Mouse (Mus musculus) gastrocnemius, adult 2 months (tissue): Measurements from ENCODE around the gene 9130204L05Rik. TPM values are rescaled to one million over a fixed set of nuclear protein-coding genes. Genes with fewer than 3 reads are reported as not detected.

Experiments used
- DNase-seq: peaks from one replicate; pipeline ENCODE4 v3.0.0; 2022
- H3K27ac ChIP-seq: fragments of 200-600 bp; 2 replicates; pipeline ENCODE4 v1.8.1; 2022; ENCODE audit warnings: mild to moderate bottlenecking
- H3K4me3 ChIP-seq: fragments of 200-600 bp; 2 replicates; pipeline ENCODE4 v1.8.1; 2022; ENCODE audit warnings: mild to moderate bottlenecking, moderate library complexity
- CTCF ChIP-seq: fragments of 200-600 bp; IDR thresholded peaks from 2 replicates; pipeline ENCODE4 v1.8.1; 2022; ENCODE audit warnings: antibody characterized with exemption, mild to moderate bottlenecking, moderate library complexity
- intact Hi-C: fragments of 180-260 bp; cut with DNase I; formaldehyde crosslinking; loops from one replicate; pipeline ENCODE4 v1.15.1; 2025
- long read RNA-seq, 2 experiments: library from polyadenylated mRNA; stranded (forward); transcript quantifications; one replicate each; pipeline ENCODE4 v2.0.0; 2021
- total RNA-seq, 2 experiments: library from RNA; stranded (reverse); gene quantifications; 2 replicates each; pipeline ENCODE4 v1.2.3; 2021

9130204L05Rik gene
- total RNA-seq = not detected
- long read RNA-seq, experiment 1 = 0 reads
- long read RNA-seq, experiment 2 = 0 reads

- Histone ChIP-seq H3K4me3 (no peak within 1 kb of the TSS), H3K27ac (no peak within 1 kb of the TSS)
- intact Hi-C loops = no loop called here
- DNase-seq = no peak
- no peak for TF ChIP-seq CTCF
These were observed at the start of gene 9130204L05Rik for GRCm38 (mm10) chr3:91090703-91091102. Gene 9130204L05Rik (minus strand): TSS chr3:91090803.

DNA sequence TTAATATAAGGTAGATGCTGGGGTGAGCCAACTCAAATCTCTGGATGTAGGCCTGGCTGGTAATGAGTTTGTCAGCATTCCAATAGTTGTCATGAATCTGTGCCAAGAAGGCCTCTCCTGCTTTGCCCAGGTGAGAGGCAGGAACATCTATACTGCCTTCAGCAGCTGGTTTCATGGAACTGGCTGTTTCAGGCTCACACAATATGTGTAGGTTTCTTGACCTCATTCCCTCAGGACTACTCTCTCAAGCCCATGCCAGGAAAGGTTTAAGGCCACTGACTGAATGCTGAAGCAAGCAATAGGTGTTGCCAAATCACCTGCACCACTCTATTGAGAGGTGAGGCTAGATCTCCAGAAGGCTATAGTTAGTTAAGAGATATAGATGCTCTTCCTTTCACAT is 18.1 kb upstream of the 9130204L05Rik start:
- intact Hi-C loops = no loop called here
- TF ChIP-seq CTCF = no peak
- H3K4me3 ChIP-seq = no peak overlapping the region

DNA sequence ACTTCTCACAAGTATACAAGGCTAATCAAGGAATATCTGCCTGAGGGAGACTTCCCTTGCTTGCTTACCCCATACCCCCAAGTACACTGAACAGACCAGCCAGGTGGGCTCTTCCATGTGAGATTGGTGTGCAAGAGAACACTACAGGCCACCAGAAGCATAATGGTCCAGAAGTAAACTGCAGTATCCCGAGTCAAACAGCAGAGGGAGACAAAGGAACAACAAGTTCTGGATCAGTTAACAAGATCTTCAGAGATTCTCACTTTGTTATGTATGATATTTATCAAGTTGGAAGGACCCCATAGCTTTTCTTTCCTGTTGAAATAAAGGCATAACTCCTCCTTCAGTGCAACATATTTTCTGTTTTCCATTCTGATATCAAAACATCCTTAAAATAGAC is 31.4 kb downstream of the 9130204L05Rik start:
- no peak for DNase-seq
- intact Hi-C loops = no loop called here

More for the DNA sequence above, 18.1 kb upstream of the 9130204L05Rik start:
- DNase-seq = no peak
- H3K27ac ChIP-seq = no peak overlapping the region

GRCm38 (mm10) chr3:91052654-91053053 is 37.9 kb downstream of the 9130204L05Rik start:
- intact Hi-C loops = no loop called here

More for the DNA sequence above, 31.4 kb downstream of the 9130204L05Rik start:
- Histone ChIP-seq H3K4me3 (no peak overlapping the region), H3K27ac (no peak overlapping the region)
- no peak for TF ChIP-seq CTCF

More at GRCm38 (mm10) chr3:91052654-91053053, 37.9 kb downstream of the 9130204L05Rik start:
- no peak overlapping the region for H3K4me3 ChIP-seq
- TF ChIP-seq CTCF = no peak
- no peak overlapping the region for H3K27ac ChIP-seq
- DNase-seq = no peak
